Mouse (Mus musculus): Measurements from ENCODE around the gene C1qc.
A peak's percentile ranks its signal among the peaks of the same experiment; 100 is the strongest.

Gene C1qc

GRCm38 (mm10) chr4:136848565-136848964 is 44.3 kb downstream of the C1qc start:
- DNase-seq (ENCODE audit: low spot score in 2 of 2): peak in 1 of 2 experiments; percentile 16

GRCm38 (mm10) chr4:136847166-136847565 is 45.7 kb downstream of the C1qc start:
- DNase-seq (ENCODE audit: low spot score in 2 of 2): no peak

DNA sequence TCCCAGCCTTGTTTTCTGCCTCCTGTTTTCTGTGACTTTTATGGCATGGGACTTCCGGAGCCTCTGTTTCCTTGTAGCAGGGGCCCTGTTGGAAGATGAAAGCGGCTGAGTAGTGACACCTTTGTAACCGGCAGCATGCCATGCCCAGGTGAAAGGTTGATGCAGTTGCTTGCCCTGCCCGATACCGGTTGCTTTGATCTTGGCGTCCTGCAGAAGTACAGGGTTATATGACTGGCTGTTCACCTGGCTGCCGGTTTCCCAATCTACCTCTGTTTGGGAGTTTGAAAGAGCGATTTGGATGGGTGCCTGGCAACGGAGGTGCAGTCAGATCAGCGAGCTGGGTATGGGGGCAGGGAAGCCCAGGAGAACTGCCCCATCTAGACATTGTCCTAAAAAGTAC is 50.1 kb downstream of the C1qc start:
- no peak for DNase-seq (ENCODE audit: low spot score in 2 of 2)

DNA sequence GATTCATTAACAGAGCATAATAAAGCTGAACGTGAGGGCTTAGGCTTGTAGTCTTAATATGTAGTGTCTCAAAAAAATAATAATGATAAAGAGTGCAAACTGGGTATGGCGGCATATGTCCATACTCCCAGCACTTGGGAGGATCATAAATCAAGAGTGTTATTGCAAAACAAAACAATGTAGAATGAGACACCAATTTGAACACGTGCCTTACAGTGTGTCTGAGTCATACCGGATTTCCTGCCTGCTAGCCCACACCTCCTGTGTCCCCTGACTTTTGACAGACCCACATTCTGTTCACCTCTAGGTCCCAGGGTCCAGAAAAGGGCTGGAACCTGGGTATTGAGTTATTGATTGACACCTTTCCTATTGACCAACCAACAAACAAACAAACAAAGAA is 50.8 kb downstream of the C1qc start:
- no peak for DNase-seq (ENCODE audit: low spot score in 2 of 2)

- peak; percentile 83 to 88 for DNase-seq (ENCODE audit: low spot score in 2 of 2)
These were observed 51.8 kb downstream of the C1qc start for GRCm38 (mm10) chr4:136841056-136841455.

All from right cerebral cortex, adult 2 months (tissue).